Mouse (Mus musculus) monocyte, adult 5-6 weeks (primary cell): ENCODE results near the gene Frrs1l. TPM values are rescaled to one million over a fixed set of nuclear protein-coding genes. Genes with fewer than 3 reads are reported as not detected.

ENCODE experiments used
- ATAC-seq: fragments of 153-309, 156-312 bp; replicated peaks from 2 replicates; pipeline ENCODE4 v1.8.0; 2017; ENCODE audit warnings: mild to moderate bottlenecking; ENCODE audit not compliant: low TSS enrichment, insufficient number of reproducible peaks, severe bottlenecking, poor library complexity, low FRiP score
- total RNA-seq: library from RNA; stranded (forward); fragments of 200-1000, 200-491, 200-594 nt; gene quantifications from 3 replicates; pipeline ENCODE4 v1.2.3, GENCODE M21; 2017

Frrs1l gene
- total RNA-seq, 1 experiment from 2014 or later, result not detected

DNA sequence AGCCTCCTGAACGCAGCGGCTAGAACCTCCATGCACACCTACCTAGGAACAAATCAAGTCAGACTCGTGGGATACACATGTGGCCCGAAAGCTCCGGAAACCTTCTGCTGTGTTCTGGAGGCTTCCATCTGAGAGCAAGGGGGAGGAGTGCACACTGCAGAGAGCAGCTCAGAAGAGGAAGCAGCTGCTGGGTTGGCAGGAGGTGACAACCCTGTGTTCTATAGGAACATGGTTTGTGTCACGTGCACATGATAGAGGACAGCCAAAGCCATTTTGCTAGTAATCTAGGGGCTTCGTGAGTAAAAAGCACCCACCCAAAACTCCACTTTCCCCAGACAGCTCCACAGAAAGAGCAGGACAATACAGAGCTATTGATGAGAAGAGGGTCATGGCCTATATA, 3.1 kb upstream of the Frrs1l start:
- no peak for ATAC-seq

DNA sequence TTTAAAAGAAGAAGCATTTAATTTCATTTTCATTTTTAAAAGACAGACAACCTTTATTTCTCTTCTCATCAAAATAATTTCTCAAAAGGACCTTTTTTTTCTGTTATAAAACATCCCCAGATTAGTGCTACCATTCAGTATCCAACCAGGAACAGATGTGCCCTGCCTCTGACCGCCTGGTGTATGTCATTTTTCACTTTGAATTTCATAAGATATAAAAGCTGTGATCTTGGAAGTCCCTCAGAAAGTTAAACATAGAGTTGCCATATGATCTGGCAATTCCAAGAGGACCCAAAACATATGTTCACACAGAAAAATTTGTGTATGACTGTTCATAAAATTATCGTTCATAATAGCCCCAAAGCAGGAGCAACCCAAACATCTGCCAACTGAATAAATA, 1.8 kb upstream of the Frrs1l start:
- no peak for ATAC-seq

DNA sequence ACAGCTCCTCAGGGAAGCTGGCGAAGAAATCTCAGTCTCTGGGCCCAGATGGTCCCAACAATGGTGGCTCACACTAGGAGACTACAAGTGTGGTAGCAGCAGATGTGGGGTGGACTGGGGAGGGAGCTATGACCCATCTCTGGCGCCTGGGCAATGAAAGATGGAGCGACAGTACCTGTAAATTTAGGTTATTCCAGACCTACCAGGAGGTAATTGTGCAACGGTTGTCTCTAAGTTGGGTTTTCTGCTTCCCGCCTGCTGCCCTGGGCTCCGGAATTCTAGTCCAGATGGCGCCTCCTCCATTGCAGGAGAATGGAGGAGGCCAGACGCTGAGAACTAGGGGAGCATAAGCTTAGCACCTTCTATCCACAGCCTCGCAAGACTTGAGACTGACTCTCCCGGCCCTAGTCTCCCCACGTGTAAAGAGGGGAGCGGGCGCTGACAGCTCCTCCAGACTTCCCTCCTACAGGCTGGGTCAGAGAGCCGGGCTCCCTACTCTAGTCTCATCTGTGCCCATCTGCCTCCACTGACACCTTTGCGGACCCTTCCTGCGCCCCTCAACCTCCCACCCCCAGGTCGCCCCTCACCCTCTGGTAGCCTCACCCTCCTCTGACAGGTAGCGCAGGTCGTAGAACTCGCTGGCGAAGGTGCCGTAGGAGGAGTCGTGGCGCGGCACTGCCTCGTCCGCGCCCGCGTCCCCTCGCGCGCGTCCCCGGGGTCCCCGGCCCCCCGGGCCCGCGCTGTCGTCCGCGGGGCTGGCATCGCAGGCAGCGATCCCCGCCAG, 568 bp downstream of the Frrs1l start:
- ATAC-seq, result no peak

DNA sequence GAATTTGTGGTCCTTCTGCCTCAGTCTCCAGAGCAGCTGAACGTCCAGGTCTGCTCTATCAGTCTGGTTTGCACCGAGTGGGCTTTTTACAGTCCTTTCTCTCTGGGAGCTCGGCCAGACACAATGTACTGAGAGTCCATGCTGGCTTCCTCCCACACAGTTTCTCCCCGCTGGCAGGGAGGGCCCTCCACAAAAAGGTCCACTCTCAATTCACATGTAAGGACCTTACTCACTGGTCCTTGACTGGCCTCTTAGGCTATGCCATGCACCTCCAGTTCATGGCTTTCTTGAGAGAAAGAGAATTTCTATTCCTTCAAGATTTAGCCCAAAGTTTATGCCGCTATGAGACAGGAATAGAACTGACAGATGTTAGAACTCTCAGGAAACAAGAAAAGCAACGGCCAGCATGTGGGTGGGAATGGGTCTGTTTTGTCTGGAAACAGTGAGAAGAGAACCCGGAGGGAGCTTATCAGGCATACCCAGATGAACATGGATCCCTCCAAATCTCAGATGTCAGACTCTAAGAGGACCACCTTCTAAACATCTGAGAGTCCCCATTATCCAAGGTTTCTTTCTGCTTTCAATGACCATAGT, 24.5 kb downstream of the Frrs1l start:
- ATAC-seq, result no peak

DNA sequence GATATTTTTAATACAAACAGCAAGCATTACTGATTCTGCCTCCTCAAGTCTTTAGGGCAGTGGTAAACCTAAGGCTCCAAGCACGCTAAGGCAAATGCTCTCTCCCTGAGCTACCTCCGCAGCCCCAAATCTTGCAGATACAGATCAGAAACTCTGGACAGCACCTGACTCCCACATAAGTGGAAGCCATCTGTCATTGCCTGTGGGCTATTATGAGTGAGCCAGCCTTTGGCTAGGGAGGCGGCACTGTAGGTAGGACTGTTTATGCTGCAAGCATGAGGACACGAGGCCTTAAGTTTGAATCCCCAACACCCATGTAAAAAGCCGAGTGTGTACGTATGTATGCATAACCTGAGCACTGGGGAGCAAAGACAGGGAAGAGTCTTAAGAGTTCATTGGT, 26.5 kb downstream of the Frrs1l start:
- no peak for ATAC-seq

DNA sequence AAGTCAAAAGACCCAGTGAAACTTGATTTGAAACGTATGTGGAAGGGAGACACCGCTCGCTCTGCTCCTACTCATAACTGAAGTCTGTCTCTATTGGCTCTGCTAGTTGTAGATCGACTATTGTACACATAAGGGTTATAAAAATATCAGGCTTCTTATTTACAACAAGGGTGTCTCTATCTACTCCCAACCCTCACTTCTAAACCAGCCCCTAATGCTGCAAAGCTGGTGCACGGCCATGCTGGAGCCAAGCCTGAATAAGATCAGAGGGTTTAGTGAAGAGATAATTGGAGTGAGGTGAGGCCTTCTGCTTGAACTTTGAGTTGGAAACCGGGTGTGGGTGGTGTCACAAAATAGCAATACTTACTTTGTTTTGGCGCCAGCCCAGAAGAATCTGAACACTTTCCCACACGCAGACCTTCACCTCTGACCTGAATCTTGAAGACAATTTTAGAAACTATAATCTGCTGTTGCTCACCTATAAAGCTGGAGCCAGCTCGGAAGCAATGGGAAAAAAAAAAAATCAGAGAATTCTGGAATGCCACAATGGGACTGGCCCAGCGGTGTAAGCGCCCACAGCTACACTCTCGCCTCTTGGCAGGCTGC, 28.8 kb downstream of the Frrs1l start:
- ATAC-seq, result no peak

DNA sequence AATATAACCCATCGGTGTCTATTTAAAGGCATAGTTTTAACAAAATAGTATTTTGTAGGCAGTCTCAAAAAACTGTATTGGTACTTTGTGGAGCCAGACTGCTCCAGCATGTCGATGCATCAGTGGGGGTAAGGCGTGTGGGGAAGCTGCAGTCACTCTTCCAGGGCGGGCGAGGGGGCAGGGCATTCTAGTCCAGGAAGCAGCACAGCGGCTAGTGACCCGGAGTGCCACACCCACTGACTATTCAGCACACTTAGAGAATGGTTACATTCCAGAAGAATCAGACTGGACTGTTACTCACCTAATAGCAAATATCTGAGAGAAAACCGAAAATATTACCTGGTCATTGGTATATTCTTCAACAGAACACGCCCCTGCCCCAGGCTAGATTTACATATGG, 32.7 kb downstream of the Frrs1l start:
- ATAC-seq, result no peak

DNA sequence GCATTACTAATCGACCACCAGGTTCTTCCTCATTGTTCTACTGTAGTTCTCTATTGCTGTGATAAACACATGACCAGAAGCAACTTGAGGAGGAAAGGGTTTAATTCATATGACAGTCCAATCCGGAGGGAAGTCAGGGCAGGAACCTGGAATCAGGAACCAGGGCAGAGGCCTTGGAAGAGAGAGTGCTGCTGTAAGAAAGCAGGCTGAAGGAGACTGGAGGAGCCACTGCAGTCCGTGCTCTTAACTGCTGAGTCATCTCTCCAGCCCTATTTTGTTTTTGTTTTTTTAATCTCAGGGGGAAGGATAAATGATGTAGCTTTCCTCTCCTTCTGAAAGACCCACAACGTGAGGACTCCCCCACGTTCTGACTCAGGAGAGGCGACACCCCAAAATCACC, 37.0 kb downstream of the Frrs1l start:
- no peak for ATAC-seq

DNA sequence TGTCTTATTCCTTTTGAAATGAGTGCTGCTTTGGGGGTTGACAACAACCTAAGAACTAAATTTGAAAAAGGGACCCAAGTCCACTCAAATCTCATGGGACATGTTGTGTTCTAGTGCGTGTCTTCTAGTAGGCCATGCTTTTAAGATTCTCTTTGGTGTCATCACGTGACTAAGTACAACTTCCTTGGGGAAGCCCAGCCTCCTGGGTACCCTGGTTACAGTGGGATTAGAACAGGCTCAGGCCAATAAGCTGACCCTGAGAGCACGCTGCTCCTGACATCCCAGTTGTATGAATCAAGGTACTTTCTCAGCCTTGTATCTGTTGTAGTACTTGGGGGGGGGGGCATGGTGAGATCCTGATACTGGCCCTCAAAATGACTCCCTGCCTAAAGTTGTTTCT, 38.5 kb downstream of the Frrs1l start:
- no peak for ATAC-seq

DNA sequence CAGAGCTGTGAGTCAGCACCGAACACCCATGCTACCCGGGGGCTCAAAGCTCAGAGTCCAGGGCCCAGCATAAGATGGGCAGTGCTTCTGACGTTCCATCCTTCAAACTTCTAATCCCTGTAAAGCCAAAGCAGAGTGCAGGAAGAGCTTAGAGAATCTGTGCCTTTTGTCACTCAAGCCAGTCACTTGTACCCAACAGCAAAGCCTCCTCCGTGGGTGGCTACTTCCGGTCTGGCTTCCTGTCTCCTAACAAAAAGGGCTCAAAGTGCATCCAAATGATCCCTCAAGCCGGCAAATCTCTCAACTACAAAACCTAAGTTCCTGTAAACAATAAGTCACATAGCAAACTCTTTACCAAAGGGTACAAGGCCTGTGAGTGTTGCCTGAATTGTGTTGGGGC, 40.7 kb downstream of the Frrs1l start:
- no peak for ATAC-seq

DNA sequence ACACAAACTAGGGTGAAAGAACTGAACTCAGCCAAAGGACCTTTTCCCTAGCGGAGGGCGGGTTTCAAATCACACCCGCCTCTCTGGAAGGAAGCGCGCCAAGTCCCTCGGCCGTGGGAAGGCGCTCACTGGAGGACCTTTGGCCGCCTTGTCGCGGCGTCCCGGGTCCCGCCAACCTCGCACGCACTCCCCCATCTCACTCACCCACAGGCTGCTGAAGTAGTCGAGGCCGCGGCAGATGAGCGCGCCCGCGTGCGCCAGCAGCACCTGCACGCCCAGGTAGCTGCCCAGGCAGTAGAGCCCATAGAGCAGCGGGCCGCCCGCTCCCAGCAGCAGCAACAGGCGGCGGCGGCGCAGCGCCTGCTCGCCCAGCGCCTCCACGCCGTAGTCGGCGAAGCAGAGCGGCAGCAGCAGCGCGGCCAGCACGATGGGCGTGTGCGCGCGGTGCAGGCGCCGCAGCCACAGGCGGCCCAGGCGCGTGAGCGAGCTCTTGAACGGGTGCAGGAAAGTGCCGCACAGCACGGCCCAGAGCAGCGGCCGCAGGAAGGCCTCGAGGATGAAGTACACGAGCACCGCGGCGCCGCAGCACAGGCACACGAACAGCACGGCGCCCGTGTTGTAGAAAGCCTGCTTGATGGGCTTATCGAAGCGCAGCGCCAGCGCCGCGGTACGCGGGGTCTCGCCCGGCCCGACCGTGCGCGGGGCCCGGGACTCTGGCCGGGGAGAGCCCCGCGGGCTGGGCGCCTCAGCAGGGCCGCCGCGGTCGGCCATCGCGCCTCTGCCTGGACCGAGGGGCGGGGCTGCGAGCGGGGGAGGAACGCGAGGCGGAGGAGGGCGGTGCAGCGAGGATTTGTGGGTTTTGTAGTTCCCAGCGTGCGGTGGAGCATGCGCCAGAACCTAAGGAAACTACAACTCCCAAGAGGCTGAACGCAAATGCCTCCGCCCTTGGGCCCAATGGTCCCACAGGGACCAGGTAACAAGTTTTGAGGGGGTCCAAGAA, 43.2 kb downstream of the Frrs1l start, which contains the start of gene Tmem245:
Gene Tmem245, minus strand, starts transcription at position 797 of the 1,000 bp plus-strand sequence.
- ATAC-seq, result peak; percentile 98

DNA sequence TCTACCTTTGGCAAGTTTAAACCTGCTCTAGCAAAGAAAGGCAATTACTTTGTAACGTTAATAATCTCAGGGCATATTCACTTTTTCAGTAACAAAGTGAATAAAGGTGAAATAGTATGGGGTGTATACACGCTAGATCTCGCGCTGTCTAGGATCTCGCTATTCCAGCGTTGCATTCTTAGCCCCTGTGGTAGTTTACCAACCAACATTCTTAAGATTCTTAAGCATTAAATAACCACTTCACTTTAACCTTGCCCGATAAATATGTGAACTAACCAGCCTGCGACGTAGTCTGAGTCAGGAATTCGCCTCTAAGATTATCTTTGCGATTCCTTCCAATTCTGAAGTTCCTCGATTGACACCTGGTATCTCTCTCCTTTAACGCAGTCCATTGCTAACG, 44.0 kb downstream of the Frrs1l start:
- ATAC-seq, result no peak

DNA sequence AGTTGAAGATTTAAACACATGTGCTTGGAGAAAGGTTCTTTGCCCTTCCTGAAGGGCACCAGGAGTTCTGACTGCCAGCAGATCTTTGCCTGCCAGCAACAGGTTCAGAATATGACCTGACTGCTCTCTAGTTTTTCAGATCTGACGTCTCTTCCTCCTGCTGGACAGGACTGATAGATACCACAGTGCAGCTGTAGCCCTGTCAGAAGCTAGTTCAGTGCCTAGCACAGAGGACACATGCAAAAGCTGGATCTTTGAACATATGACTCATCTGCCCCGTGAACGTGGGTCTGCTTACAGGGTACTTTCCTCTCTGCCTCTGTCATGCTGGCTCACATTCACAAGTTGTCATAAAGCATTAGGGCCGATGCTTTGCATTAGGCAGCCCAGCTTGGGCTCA, 45.9 kb downstream of the Frrs1l start:
- ATAC-seq, result no peak

DNA sequence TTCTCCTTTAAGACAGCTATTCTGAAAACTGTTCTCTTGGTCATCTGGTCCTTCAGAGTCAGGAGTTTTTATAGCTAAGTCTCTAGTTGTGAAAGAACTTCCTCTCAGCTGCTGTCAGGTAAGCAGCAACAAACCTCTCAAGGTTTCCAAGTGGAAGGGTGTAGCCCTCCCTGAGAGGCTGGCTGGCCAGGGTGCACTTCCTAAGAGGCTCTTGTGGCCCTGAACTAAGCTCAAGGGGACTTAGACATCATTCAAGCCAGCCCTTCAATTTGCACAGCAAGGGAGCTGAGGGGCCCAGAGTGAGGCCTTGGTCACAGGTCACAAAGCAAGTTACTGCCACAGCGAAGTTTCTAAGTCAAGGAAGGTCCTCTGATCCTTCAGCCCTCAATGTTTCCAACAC, 46.9 kb downstream of the Frrs1l start:
- ATAC-seq, result no peak

DNA sequence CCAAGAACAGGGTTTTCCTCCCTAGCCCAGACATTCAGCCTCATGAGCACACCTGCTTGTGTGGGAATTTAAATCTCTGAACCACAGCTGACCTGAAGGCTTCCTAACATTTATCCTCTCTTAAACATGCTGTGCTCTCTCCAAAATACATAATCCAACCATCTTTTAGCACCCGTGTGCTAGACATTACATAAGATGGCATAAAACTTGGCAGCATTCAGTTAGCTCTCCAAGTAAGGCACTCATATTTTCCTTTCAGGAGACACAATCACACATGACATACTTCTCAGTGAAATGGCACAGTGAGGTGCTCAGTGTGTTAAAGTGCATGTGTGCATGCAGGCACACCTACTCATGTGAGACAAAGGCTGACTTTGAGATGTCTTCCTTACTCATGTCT, 47.6 kb downstream of the Frrs1l start:
- ATAC-seq, result no peak

DNA sequence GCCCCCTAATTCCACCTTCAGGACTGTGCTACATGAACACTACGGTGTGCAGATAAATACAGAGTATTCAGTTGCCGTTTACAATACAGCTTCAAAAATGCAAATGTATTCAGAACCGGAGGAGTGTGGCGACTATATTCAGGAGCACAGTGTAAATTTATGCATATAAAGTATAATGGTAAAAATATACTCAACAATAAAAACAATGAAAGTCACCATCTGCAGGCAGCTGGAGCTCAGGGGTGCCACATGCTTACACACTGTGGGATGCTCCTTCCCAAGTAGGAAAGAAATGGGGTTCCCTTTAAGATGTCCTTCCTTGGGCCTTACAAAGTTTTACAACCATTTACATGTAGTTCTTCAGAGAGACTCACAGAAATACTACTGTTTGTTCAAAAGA, 48.7 kb downstream of the Frrs1l start:
- ATAC-seq, result no peak

DNA sequence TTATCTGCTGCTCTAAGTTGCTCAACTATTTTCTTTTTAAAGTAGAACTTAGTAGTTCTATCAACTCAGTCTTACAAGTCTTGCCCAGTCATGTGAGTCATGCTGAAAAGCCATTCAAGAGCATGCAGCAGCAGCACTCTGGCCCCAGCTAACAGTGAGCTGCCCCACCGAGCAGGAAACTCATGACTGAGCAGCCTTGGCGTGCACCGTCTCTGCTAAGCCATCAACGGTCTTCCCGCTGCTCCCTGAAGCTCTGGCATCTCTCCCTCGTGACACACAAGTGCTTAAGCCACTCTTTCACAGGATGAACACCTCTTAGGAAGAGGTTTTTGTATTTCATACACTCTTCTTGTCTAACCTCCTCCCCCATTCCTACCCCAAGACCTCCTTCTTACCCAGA, 53.1 kb downstream of the Frrs1l start:
- ATAC-seq, result no peak

DNA sequence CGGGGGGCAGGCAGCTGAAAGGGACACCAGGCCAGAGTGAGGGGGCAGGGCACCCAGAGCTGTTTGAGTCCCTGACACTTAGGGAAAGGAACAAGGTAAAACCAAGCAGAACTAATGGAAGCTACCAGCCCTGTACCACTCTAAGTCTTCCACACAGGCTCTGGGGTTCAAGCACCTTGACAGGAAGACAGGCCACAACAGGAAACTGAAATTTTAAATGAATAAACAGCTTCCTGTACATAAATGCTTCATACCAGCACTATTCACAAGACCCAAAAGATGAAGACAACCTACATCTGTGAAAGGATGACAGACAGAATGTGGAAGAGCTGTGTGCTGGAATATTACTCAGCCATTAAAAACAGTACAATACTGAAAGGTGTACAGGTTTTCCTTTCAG, 54.9 kb downstream of the Frrs1l start:
- no peak for ATAC-seq

DNA sequence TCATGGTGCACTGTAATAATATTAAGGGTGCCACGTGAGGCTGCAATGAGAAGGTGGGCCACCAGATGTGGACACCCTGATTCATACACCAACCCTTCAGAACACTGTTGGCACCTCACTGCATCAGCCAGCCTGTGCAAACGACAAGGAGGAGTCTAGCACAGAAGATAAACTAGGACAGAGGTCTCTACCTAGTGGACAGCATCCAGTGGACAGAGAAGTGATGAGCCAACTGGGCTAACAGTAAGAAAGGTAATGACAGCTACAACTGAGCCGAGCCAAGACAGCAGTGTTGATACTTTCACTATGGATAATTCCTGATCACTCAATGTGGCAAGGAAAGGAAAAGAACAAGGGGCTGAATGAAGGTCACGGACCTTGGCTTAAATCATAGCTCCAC, 57.0 kb downstream of the Frrs1l start:
- no peak for ATAC-seq
